Mouse (Mus musculus): ENCODE results near the gene Rasgrp1. TPM values are rescaled to one million over a fixed set of nuclear protein-coding genes. Genes with fewer than 3 reads are reported as not detected.

The Rasgrp1 gene
- total and polyA plus RNA-seq, 3 experiments, result 0.38 to 0.83 (median 0.42) TPM

DNA sequence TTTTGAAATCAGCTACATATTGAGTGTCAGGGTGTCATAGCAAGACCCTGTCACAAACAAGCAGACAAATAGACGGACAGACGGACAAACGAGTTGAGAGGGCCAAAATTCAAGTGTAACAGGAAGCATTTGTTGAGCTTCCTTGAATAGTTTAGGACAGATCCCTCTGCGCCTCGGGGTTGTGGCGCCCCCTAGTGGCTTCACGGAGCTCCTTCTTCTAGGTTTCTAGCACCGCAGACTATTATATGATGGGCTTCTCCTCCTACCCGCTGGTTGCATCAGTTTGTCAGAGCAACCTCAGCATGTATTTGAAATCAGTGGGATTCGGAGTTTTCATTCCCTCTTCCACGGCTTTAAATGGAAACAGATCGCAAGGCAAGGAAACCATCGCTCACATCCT is 111.5 kb downstream of the Rasgrp1 start (continued):
- no peak for TF ChIP-seq USF2 (conservative IDR thresholded peaks at IDR 0.05; ENCODE audit: low read depth, low read length)
- TF ChIP-seq ZNF384 (IDR thresholded peaks at IDR 0.05; ENCODE audit: low read depth, low read length), result no peak
- TF ChIP-seq RCOR1 (conservative IDR thresholded peaks at IDR 0.05; ENCODE audit: low read depth, low read length), result no peak
- peak; percentile 90 for TF ChIP-seq RAD21 (IDR thresholded peaks at IDR 0.05; ENCODE audit: low read depth, low read length)
- TF ChIP-seq MAFK (IDR thresholded peaks at IDR 0.05; ENCODE audit: insufficient replicate concordance, low read length), result no peak
- TF ChIP-seq EP300 (IDR thresholded peaks at IDR 0.05; ENCODE audit: low read length), result no peak
- no peak for TF ChIP-seq E2F4 (IDR thresholded peaks at IDR 0.05; ENCODE audit: insufficient replicate concordance, low read depth, low read length)
- 0 out of 2 replicates have a peak, but pooled peaks have one; percentile 18 for TF ChIP-seq TBP (conservative IDR thresholded peaks at IDR 0.05; ENCODE audit: low read depth, low read length)
- no peak for TF ChIP-seq GABPA (IDR thresholded peaks at IDR 0.05; ENCODE audit: insufficient replicate concordance, low read depth, low read length)
- TF ChIP-seq USF1 (IDR thresholded peaks at IDR 0.05; ENCODE audit: low read depth, low read length), result no peak
- no peak for TF ChIP-seq MAX (IDR thresholded peaks at IDR 0.05; ENCODE audit: low read length)
- no peak for TF ChIP-seq CHD1 (IDR thresholded peaks at IDR 0.05; ENCODE audit: low read depth, low read length)
- TF ChIP-seq MXI1 (IDR thresholded peaks at IDR 0.05; ENCODE audit: low read depth, low read length), result no peak
- TF ChIP-seq KAT2A (IDR thresholded peaks at IDR 0.05; ENCODE audit: insufficient replicate concordance, low read length), result no peak
- no peak for TF ChIP-seq IRF4 (IDR thresholded peaks at IDR 0.05; ENCODE audit: low read depth, low read length)
- TF ChIP-seq PAX5 (IDR thresholded peaks at IDR 0.05; ENCODE audit: low read length), result no peak
- TF ChIP-seq ZC3H11A (IDR thresholded peaks at IDR 0.05; ENCODE audit: low read depth, low read length), result peak; percentile 64
- TF ChIP-seq NELFE (IDR thresholded peaks at IDR 0.05; ENCODE audit: low read depth, low read length), result no peak; the same call in 1 of the 2 replicates
- peak; percentile 75 to 91 for TF ChIP-seq CTCF (conservative IDR thresholded peaks at IDR 0.05 in 1 of 2, IDR thresholded peaks at IDR 0.05 in 1 of 2; ENCODE audit: low read depth in 2 of 2, low read length in 2 of 2)
- no peak for TF ChIP-seq UBTF (IDR thresholded peaks at IDR 0.05; ENCODE audit: low read depth, low read length)

DNA sequence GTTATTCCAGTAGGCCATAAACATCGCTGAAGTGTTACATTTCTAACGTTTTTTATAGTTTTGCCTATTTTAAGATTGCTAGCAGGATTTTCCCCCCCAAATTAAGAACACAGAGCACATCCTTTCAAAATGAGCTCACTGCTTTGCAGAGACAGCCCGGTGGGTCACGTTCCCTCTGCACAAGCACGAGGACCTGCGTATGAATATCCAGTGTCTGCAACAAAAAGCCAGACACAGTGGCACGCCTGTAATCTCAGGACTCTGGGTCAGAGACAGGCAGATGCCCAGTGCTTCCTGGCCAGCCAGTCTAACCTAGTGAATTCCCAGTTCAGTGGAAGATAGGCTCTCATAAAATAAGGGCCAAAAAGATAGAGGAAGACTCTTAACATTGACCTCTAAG is 112.5 kb downstream of the Rasgrp1 start:
- in situ Hi-C loops (cut with MboI; ENCODE audit: low pct_ligation_motif_present, low pct_unique_long_range_greater_than_20kb, low sequenced_read_pairs) (loop anchor here (5.0 kb wide), 1 partner anchor 333 kb away; no protein-coding TSS in a partner anchor), dilution Hi-C loops (cut with MboI; ENCODE audit: extremely low pct_ligation_motif_present, extremely low pct_unique_long_range_greater_than_20kb, low sequenced_read_pairs) (no loop called here)
- no peaks in the 10 kb centered on the region for H3K9me3 ChIP-seq (replicated peaks; ENCODE audit: low read length)

More for the DNA sequence above, 112.5 kb downstream of the Rasgrp1 start:
- Histone ChIP-seq H3K9ac (ENCODE audit: insufficient read depth, low read depth) (no peak overlapping the region), H3K36me3 (replicated peaks in 1 of 2; ENCODE audit: control insufficient read depth in 1 of 2, insufficient read depth in 1 of 2, low read length in 1 of 2) (no peaks in the 10 kb centered on the region), H3K4me3 (replicated peaks in 1 of 3; ENCODE audit: low read depth in 2 of 3, low read length in 2 of 3, poor library complexity in 1 of 3) (no peak overlapping the region), H3K4me1 (ENCODE audit: control insufficient read depth in 1 of 2, insufficient read depth in 2 of 2) (peaks cover 0 to 8% of the 10 kb centered on the region in 2 experiments; a peak in 2 of 4 replicates), H3K79me2 (replicated peaks; ENCODE audit: control insufficient read depth, extremely low read depth, insufficient read depth, poor library complexity, severe bottlenecking) (no peaks in the 10 kb centered on the region), H3K4me2 (ENCODE audit: insufficient read depth, low read depth, poor library complexity, severe bottlenecking) (no peak overlapping the region), H3K27me3 (replicated peaks) (no peaks in the 10 kb centered on the region), H3K27ac (ENCODE audit: insufficient read depth, low read depth) (no peak overlapping the region)
- TF ChIP-seq USF1 (IDR thresholded peaks at IDR 0.05; ENCODE audit: low read depth, low read length), result no peak
- TF ChIP-seq MYC (IDR thresholded peaks at IDR 0.05; ENCODE audit: low read depth, low read length), result no peak
- TF ChIP-seq HCFC1 (IDR thresholded peaks at IDR 0.05; ENCODE audit: low read depth, low read length), result no peak
- TF ChIP-seq MAFK (IDR thresholded peaks at IDR 0.05; ENCODE audit: insufficient replicate concordance, low read length), result no peak
- no peak for TF ChIP-seq JUND (conservative IDR thresholded peaks at IDR 0.05; ENCODE audit: low read depth, low read length)
- no peak for TF ChIP-seq EP300 (IDR thresholded peaks at IDR 0.05; ENCODE audit: low read length)
- TF ChIP-seq PAX5 (IDR thresholded peaks at IDR 0.05; ENCODE audit: low read length), result no peak
- TF ChIP-seq MAX (IDR thresholded peaks at IDR 0.05; ENCODE audit: low read length), result no peak
- TF ChIP-seq NRF1 (IDR thresholded peaks at IDR 0.05; ENCODE audit: low read depth, low read length), result no peak
- TF ChIP-seq NELFE (IDR thresholded peaks at IDR 0.05; ENCODE audit: low read depth, low read length), result no peak
- no peak for TF ChIP-seq RAD21 (IDR thresholded peaks at IDR 0.05; ENCODE audit: low read depth, low read length)
- DNase-seq (ENCODE audit: extremely low read depth), result no peak

Other genes starting within 250 kb of the Rasgrp1 start
- gene Spred1, start 221.6 kb downstream of the Rasgrp1 start, total RNA-seq (2012; rRNA removed), result 6.9 and 7.0 TPM in 2 replicates
- 16.5 and 18.1 TPM in 2 replicates for gene Spred1, start 221.6 kb downstream of the Rasgrp1 start, total RNA-seq (2014; rRNA removed)
- gene Spred1, start 221.6 kb downstream of the Rasgrp1 start, polyA plus RNA-seq (2012; ENCODE audit: insufficient read length, low read depth), result 8.8 and 9.7 TPM in 2 replicates
- 11.1 and 13.1 TPM in 2 replicates for gene Fam98b, start 93.3 kb downstream of the Rasgrp1 start, total RNA-seq (2012; rRNA removed)
- 22.3 and 22.8 TPM in 2 replicates for gene Fam98b, start 93.3 kb downstream of the Rasgrp1 start, total RNA-seq (2014; rRNA removed)
- 83.5 and 84.8 TPM in 2 replicates for gene Fam98b, start 93.3 kb downstream of the Rasgrp1 start, polyA plus RNA-seq (2012; ENCODE audit: insufficient read length, low read depth)